Mouse (Mus musculus): ENCODE data around the gene Ctrc. TPM values are rescaled to one million over a fixed set of nuclear protein-coding genes. Genes with fewer than 3 reads are reported as not detected.
A peak's percentile ranks its signal among the peaks of the same experiment; 100 is the strongest.

Gene Ctrc
- polyA plus RNA-seq, 1 experiment from 2014 or later, result not detected

- WGBS, result 76% methylated on average over 10 of the region's 10 CpGs
- no peaks in the 10 kb centered on the region for H3K9me3 ChIP-seq
- H3K4me1 ChIP-seq, result no peaks in the 10 kb centered on the region
- no peak overlapping the region for H3K9ac ChIP-seq
- no peak overlapping the region for H3K4me3 ChIP-seq
- peaks cover 12% of the 10 kb centered on the region; the same call in 1 of the 2 replicates for H3K36me3 ChIP-seq
- ATAC-seq (ENCODE audit: borderline replicate concordance, extremely low read depth, low FRiP score, low TSS enrichment), result no peak
- H3K4me2 ChIP-seq, result no peak overlapping the region
- no peaks in the 10 kb centered on the region for H3K27me3 ChIP-seq
- no peak overlapping the region for H3K27ac ChIP-seq
Measured at GRCm38 (mm10) chr4:141817706-141818105, 28.5 kb downstream of the Ctrc start.

GRCm38 (mm10) chr4:141816776-141817655 is 29.1 kb downstream of the Ctrc start:
- no peak for ATAC-seq (ENCODE audit: borderline replicate concordance, extremely low read depth, low FRiP score, low TSS enrichment)
- Histone ChIP-seq H3K9ac (no peak overlapping the region), H3K9me3 (no peaks in the 10 kb centered on the region), H3K4me3 (no peak overlapping the region), H3K27ac (no peak overlapping the region), H3K4me1 (no peaks in the 10 kb centered on the region), H3K4me2 (no peak overlapping the region), H3K27me3 (no peaks in the 10 kb centered on the region), H3K36me3 (peaks cover 18% of the 10 kb centered on the region; the same call in 1 of the 2 replicates)
- WGBS, result 68% methylated on average over 14 of the region's 14 CpGs

DNA sequence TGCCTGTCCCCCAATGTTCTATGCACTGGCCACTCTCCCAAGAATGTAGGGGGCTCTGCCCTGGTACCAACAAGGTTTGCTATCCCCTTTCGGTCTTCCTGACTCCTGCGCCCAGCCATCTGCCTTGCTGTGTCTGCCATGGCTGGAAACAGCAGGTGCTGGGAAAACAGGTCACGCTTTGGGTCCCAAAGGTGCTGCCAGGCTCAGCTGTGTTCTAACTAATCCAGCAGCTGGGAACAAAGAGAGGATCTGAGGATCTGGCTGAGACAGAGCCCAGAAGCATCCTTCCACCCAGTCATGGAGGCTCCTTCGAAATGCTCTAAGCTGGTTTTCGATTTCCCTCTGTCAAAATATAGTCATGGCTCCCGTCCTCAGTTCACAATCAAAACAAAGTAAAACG is 29.9 kb downstream of the Ctrc start:
- ATAC-seq (ENCODE audit: borderline replicate concordance, extremely low read depth, low FRiP score, low TSS enrichment), result no peak
- H3K9me3 ChIP-seq, result no peaks in the 10 kb centered on the region
- H3K4me2 ChIP-seq, result no peak overlapping the region
- no peaks in the 10 kb centered on the region for H3K27me3 ChIP-seq
- H3K9ac ChIP-seq, result no peak overlapping the region
- no peak overlapping the region for H3K4me3 ChIP-seq
- 88% methylated on average over 7 of the region's 7 CpGs for WGBS
- peaks cover 26% of the 10 kb centered on the region for H3K36me3 ChIP-seq
- no peak overlapping the region for H3K27ac ChIP-seq
- H3K4me1 ChIP-seq, result no peaks in the 10 kb centered on the region

DNA sequence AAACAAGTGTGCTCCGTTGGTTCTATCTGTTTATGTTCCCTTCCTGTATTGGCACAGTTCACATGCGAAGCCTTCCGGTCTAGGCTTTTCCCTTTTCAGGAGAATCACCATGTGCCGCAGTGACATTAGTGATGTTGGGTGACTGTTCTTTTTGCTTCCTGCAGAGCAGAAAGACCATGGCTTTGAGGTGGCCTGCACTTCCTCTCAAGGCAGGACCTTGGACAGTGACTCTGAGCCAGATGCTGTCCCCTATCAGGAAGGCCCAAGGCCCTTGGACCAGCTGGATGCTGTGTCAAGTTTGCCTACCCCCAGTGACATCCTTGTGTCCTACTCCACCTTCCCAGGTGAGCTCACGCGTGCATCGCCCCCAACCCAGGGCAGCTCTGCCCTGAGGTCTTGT is 34.8 kb downstream of the Ctrc start:
- Histone ChIP-seq H3K4me3 (no peak overlapping the region), H3K36me3 (peaks cover 71% of the 10 kb centered on the region), H3K4me2 (no peak overlapping the region), H3K9ac (no peak overlapping the region), H3K4me1 (no peaks in the 10 kb centered on the region), H3K27ac (no peak overlapping the region), H3K9me3 (no peaks in the 10 kb centered on the region), H3K27me3 (no peaks in the 10 kb centered on the region)
- 93% methylated on average over 7 of the region's 7 CpGs for WGBS
- no peak for ATAC-seq (ENCODE audit: borderline replicate concordance, extremely low read depth, low FRiP score, low TSS enrichment)

GRCm38 (mm10) chr4:141810975-141811374 is 35.2 kb downstream of the Ctrc start:
- Histone ChIP-seq H3K36me3 (peaks cover 75% of the 10 kb centered on the region), H3K4me1 (no peaks in the 10 kb centered on the region), H3K27ac (no peak overlapping the region), H3K9me3 (no peaks in the 10 kb centered on the region), H3K4me3 (no peak overlapping the region), H3K27me3 (no peaks in the 10 kb centered on the region), H3K4me2 (no peak overlapping the region), H3K9ac (no peak overlapping the region)
- no peak for ATAC-seq (ENCODE audit: borderline replicate concordance, extremely low read depth, low FRiP score, low TSS enrichment)
- WGBS, result 94% methylated on average over 2 of the region's 2 CpGs

DNA sequence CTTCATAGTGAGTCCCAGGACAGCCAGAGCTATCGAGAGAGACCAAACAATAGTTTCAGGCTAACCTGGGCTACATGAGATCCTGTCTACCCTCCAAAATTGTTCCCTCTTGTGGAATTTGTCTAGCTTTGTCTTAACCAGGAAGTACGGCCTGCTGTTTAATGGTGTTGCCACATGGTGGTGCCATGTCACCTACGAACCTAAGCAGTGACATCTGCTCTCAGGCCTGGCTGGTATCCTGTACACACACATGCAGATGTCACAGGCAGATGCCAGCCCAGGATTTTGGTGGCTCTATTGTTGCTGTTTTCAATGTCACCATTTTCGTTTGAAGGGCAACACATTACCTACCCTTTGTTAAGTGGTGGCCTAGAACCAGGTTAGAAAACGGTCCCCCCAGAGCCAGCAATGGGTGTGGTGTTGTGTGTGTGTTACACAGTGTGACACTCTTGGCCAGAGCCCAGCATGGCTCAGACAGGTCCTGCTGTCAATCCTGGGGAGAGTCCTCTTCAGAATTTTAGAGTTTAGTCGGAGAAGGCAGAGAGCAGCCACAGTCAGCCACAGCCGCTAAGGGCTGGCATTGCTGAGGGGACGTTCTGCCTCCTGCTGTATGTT is 36.2 kb downstream of the Ctrc start:
- H3K27ac ChIP-seq, result no peak overlapping the region
- no peak overlapping the region for H3K9ac ChIP-seq
- no peak for ATAC-seq (ENCODE audit: borderline replicate concordance, extremely low read depth, low FRiP score, low TSS enrichment)
- no peak overlapping the region for H3K4me3 ChIP-seq
- H3K36me3 ChIP-seq, result peaks cover 85% of the 10 kb centered on the region
- H3K27me3 ChIP-seq, result no peaks in the 10 kb centered on the region
- H3K4me2 ChIP-seq, result no peak overlapping the region
- WGBS, result 75% methylated on average over 8 of the region's 8 CpGs
- no peaks in the 10 kb centered on the region for H3K9me3 ChIP-seq
- H3K4me1 ChIP-seq, result no peaks in the 10 kb centered on the region

GRCm38 (mm10) chr4:141805886-141806285 is 40.3 kb downstream of the Ctrc start:
- 94% methylated on average over 8 of the region's 8 CpGs for WGBS
- Histone ChIP-seq H3K27ac (no peak overlapping the region), H3K4me1 (no peaks in the 10 kb centered on the region), H3K9ac (no peak overlapping the region), H3K4me3 (no peak overlapping the region), H3K36me3 (peaks cover 66% of the 10 kb centered on the region), H3K27me3 (no peaks in the 10 kb centered on the region), H3K9me3 (no peaks in the 10 kb centered on the region), H3K4me2 (no peak overlapping the region)
- ATAC-seq (ENCODE audit: borderline replicate concordance, extremely low read depth, low FRiP score, low TSS enrichment), result no peak

DNA sequence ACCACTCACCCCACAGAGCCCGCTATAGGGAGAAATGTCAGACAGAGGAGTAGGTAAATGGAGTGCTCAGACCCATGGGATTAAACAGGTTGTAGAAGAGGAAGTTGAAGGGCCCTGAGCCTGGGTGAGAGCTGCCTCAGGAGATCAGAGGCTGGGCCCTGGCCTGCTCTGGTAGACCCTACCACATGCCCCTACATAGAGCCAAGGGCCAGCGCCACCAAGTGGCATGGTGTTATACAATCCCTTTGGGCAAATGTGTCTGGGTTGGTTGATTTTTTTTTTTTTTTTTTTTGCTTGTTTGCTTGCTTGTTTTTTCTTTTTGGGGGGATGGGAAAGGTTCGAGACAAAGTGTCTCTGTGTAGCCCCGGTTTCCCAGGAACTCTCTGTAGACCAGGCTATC is 42.1 kb downstream of the Ctrc start:
- 70% methylated on average over 4 of the region's 4 CpGs for WGBS

DNA sequence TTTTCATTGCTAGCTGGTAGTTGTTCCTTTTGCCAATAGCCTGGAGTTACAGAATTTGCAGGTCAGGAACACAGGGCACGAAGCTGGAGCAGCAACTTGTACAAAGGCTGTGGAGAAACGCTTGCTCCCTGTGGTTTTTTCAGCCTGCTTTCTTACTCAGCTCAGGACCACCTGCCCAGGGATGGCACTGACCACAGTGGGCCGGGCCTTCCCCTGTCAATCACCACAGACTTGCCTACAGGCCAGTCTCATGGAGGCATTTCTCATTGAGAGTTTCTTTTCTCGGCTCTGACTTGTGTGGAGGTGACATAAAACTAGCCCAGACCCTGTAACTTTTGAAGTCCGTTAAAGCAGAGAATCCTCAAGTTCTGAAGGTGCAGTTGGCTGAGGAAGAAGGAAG is 48.6 kb downstream of the Ctrc start:
- no peak for ATAC-seq (ENCODE audit: borderline replicate concordance, extremely low read depth, low FRiP score, low TSS enrichment)
- H3K4me2 ChIP-seq, result no peak overlapping the region
- 88% methylated on average over 5 of the region's 5 CpGs for WGBS
- H3K36me3 ChIP-seq, result no peaks in the 10 kb centered on the region; the same call in 1 of the 2 replicates
- peaks cover 19% of the 10 kb centered on the region for H3K4me1 ChIP-seq
- H3K9me3 ChIP-seq, result no peaks in the 10 kb centered on the region
- no peaks in the 10 kb centered on the region for H3K27me3 ChIP-seq
- no peak overlapping the region for H3K4me3 ChIP-seq
- no peak overlapping the region for H3K27ac ChIP-seq
- no peak overlapping the region for H3K9ac ChIP-seq

More for the DNA sequence above, 42.1 kb downstream of the Ctrc start:
- Histone ChIP-seq H3K27me3 (no peaks in the 10 kb centered on the region), H3K9ac (no peak overlapping the region), H3K4me2 (no peak overlapping the region), H3K4me1 (no peaks in the 10 kb centered on the region), H3K9me3 (no peaks in the 10 kb centered on the region), H3K36me3 (peaks cover 51% of the 10 kb centered on the region), H3K4me3 (no peak overlapping the region), H3K27ac (no peak overlapping the region)
- ATAC-seq (ENCODE audit: borderline replicate concordance, extremely low read depth, low FRiP score, low TSS enrichment), result no peak

DNA sequence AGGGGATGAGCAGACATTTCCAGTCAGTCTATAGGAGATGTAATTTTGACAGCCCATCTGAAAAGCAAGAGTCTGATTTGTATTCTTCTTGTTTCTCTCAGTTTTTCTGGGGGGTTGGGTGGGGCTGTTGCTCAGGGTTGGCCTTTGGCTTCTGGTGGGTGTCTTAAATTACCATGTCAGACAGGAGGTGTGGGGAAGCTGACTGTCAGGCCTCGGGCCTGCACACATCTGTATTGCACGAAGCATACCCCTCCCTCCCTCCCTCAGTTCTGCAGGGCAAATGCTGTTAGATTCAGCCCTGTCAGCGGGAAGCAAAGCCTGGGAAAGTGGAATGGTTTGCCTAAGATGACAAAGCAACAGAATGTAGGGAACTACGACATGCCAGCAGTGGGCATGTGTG is 49.2 kb downstream of the Ctrc start:
- Histone ChIP-seq H3K36me3 (no peaks in the 10 kb centered on the region; the same call in 1 of the 2 replicates), H3K9ac (no peak overlapping the region), H3K9me3 (no peaks in the 10 kb centered on the region), H3K4me1 (peaks cover 20% of the 10 kb centered on the region), H3K27me3 (no peaks in the 10 kb centered on the region), H3K4me3 (no peak overlapping the region), H3K27ac (no peak overlapping the region), H3K4me2 (no peak overlapping the region)
- ATAC-seq (ENCODE audit: borderline replicate concordance, extremely low read depth, low FRiP score, low TSS enrichment), result no peak
- WGBS, result 75% methylated on average over 4 of the region's 4 CpGs

DNA sequence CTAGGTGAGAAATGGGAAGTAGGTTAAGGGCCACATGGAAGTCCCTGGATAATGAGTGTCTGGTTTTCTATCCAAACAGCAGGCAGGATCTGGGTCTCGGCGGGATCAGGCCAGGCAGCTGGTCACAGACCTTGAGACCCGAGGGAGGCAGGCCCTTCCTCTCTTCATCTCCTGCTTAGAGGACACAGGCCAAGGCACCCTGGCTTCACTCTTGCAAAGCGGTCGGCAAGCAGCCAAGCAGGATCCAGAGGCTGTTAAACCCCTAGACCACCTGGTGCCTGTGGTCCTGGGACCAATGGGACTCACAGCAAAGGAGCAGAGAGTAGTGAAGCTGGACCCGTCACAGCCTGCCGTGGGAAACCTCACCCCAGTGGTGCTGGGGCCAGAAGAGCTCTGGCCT is 49.8 kb downstream of the Ctrc start:
- WGBS, result 74% methylated on average over 7 of the region's 7 CpGs
- H3K9ac ChIP-seq, result no peak overlapping the region
- ATAC-seq (ENCODE audit: borderline replicate concordance, extremely low read depth, low FRiP score, low TSS enrichment), result no peak
- H3K4me3 ChIP-seq, result no peak overlapping the region
- H3K27ac ChIP-seq, result no peak overlapping the region
- no peaks in the 10 kb centered on the region for H3K27me3 ChIP-seq
- no peaks in the 10 kb centered on the region; the same call in 1 of the 2 replicates for H3K36me3 ChIP-seq
- no peaks in the 10 kb centered on the region for H3K9me3 ChIP-seq
- peaks cover 20% of the 10 kb centered on the region for H3K4me1 ChIP-seq
- no peak overlapping the region for H3K4me2 ChIP-seq

- 4% methylated on average over 5 of the region's 5 CpGs for WGBS
- peak overlapping the region; percentile 95 for H3K27ac ChIP-seq
Measured at GRCm38 (mm10) chr4:141794152-141794535, 52.0 kb downstream of the Ctrc start.

More at GRCm38 (mm10) chr4:141794152-141794535, 52.0 kb downstream of the Ctrc start:
- Histone ChIP-seq H3K4me1 (peaks cover 31% of the 10 kb centered on the region), H3K27me3 (no peaks in the 10 kb centered on the region), H3K9ac (peak overlapping the region; percentile 66), H3K4me2 (peak overlapping the region; percentile 61), H3K9me3 (no peaks in the 10 kb centered on the region), H3K4me3 (peak overlapping the region; percentile 67), H3K36me3 (no peaks in the 10 kb centered on the region; the same call in 1 of the 2 replicates)
- no peak for ATAC-seq (ENCODE audit: borderline replicate concordance, extremely low read depth, low FRiP score, low TSS enrichment)

Data from lung, embryonic 15.5 days (tissue).